Mouse (Mus musculus): ENCODE measurements around the gene Dnah8. TPM values are rescaled to one million over a fixed set of nuclear protein-coding genes. Genes with fewer than 3 reads are reported as not detected.

Gene Dnah8
- polyA plus RNA-seq, 1 experiment from 2014 or later: 1.0 TPM

DNA sequence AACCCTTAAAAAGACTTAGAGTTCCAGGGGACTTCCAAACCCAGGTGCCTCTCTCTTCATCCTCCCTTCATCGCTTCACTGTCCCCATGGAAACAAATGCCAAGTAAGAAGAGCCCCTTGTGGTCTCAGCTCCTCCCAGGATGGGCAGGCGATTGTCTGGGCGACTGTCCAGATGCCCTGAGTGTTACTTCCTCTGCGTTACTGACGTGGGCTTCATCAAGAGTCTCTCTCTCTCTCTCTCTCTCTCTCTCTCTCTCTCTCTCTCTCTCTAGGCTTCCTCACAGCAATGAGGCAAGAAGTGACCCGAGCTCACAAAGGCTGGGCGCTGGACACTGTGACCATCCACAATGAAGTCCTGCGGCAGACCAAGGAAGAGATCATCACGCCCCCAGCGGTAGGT lies 246.9 kb downstream of the Dnah8 start:
- Histone ChIP-seq H3K9me3 (no peaks in the 10 kb centered on the region), H3K9ac (no peak overlapping the region), H3K27me3 (replicated peaks) (no peaks in the 10 kb centered on the region), H3K4me3 (replicated peaks) (no peak overlapping the region), H3K4me2 (no peak overlapping the region), H3K36me3 (no peaks in the 10 kb centered on the region), H3K4me1 (no peaks in the 10 kb centered on the region), H3K27ac (no peak overlapping the region)
- ATAC-seq (ENCODE audit: insufficient read depth, low FRiP score, low read depth): no peak
- 23% methylated on average over 10 of the region's 10 CpGs for WGBS

DNA sequence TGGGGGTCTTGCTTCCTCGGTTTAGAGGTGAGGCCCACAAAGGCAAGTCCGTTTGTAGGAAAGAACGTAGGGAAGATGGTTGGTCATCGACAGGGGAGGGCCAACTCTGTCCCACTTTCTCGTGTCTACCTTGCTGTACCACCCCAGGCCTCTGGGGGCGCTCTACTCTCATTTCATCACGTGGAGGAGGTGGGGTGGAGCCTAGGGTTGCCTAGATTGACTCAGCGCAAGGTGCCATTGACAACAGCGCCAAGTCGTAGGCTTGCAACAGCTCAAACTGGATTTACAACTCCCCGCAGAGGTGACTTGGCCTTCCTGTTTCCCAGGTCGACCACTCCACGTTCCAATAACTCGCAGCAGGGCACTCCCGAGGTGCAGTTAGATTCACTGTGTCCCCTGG lies 250.1 kb downstream of the Dnah8 start:
- Histone ChIP-seq H3K27ac (no peak overlapping the region), H3K36me3 (no peaks in the 10 kb centered on the region), H3K4me1 (no peaks in the 10 kb centered on the region), H3K9me3 (no peaks in the 10 kb centered on the region), H3K9ac (no peak overlapping the region), H3K4me3 (replicated peaks) (no peak overlapping the region), H3K4me2 (no peak overlapping the region), H3K27me3 (replicated peaks) (no peaks in the 10 kb centered on the region)
- ATAC-seq (ENCODE audit: insufficient read depth, low FRiP score, low read depth): no peak
- 48% methylated on average over 15 of the region's 15 CpGs for WGBS

DNA sequence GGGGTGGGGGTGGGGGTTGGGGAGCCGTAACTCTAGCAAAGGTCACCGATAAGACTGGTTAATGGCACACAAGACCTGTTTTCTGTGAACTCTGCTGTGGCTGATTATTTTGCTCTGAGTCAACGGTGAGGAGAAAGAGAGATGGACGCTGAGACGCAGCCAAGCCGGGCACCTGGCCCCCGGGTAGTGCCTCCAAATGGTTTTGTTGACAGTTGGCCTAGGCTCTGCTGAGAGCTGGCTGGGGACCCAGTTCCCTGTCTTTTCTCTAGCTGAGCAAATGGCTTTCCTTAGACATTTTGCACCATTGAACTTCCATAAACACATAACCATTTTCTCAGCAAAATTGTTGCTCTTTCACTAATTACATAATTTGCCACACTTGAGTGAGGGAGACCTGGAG lies 253.3 kb downstream of the Dnah8 start:
- Histone ChIP-seq H3K27me3 (replicated peaks) (no peaks in the 10 kb centered on the region), H3K9me3 (no peaks in the 10 kb centered on the region), H3K4me2 (no peak overlapping the region), H3K9ac (no peak overlapping the region), H3K4me3 (replicated peaks) (no peak overlapping the region), H3K4me1 (no peaks in the 10 kb centered on the region), H3K27ac (no peak overlapping the region), H3K36me3 (no peaks in the 10 kb centered on the region)
- 49% methylated on average over 7 of the region's 7 CpGs for WGBS
- no peak for ATAC-seq (ENCODE audit: insufficient read depth, low FRiP score, low read depth)

DNA sequence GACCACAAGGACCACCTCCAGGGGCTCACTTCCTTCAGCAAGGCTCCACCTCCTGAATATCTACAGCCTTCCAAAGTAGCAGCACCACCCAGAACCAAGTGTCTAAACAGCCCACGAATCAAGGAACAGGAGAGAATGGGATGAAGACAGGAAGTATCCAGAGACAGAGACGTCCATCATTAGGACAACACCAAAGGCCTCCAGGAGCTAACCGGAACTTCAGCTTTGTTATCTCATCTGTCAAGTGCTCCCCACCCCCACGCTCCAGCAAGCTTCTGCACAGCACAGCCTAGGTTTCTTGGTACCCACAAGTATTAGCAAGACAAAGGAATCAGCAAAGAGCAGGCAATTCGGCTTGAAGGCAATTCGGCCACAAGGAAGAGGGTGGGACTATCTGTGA lies 254.5 kb downstream of the Dnah8 start:
- 37% methylated on average over 6 of the region's 6 CpGs for WGBS
- Histone ChIP-seq H3K27ac (no peak overlapping the region), H3K9me3 (no peaks in the 10 kb centered on the region), H3K36me3 (no peaks in the 10 kb centered on the region), H3K4me2 (no peak overlapping the region), H3K27me3 (replicated peaks) (0 out of 2 replicates have a peak, but pooled peaks cover 3% of the 10 kb centered on the region), H3K4me3 (replicated peaks) (no peak overlapping the region), H3K9ac (no peak overlapping the region), H3K4me1 (no peaks in the 10 kb centered on the region)
- ATAC-seq (ENCODE audit: insufficient read depth, low FRiP score, low read depth): no peak

DNA sequence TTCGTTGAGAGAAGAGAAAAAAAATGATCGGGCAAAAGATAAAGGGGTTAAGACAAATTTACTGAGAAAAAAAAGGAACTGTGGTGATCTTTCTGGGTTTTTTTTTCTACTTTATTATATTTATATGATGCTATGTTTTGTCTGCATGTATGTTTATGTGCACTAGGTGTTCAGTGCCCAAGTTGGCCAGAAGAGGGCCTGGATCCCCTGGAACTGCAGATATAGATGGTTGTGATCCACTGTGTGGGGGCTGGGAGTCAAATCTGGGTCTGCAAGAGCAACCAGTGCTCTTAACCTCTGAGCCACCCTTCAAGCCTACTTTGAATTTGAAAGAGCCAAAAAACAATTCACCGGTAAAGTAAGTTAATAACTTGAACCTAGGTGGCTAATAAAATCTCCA lies 256.2 kb downstream of the Dnah8 start:
- Histone ChIP-seq H3K4me3 (replicated peaks) (no peak overlapping the region), H3K9me3 (no peaks in the 10 kb centered on the region), H3K4me1 (no peaks in the 10 kb centered on the region), H3K36me3 (no peaks in the 10 kb centered on the region), H3K9ac (no peak overlapping the region), H3K27ac (no peak overlapping the region), H3K27me3 (replicated peaks) (0 out of 2 replicates have a peak, but pooled peaks cover 3% of the 10 kb centered on the region), H3K4me2 (no peak overlapping the region)
- no peak for ATAC-seq (ENCODE audit: insufficient read depth, low FRiP score, low read depth)
- 87% methylated on average over 3 of the region's 3 CpGs for WGBS

DNA sequence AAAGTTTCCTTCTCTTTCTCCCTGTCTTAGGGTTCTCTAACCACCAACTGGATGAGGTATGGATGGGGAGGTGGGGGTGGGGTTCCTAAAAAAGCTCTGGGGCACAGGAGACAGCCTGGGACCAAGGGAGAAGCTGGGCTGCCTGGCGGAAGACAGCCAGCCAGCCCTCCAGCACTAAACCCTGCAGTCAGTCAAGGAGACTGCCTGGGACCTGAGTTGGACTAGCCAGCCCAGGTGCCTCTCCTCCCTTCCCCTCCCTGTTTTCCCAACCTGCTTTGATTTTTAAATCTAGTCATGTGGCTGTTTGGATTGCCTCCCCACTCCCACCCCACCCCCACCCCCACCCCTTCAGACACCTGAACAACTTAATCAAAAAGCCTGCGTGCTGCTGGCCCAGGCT lies 256.8 kb downstream of the Dnah8 start:
- Histone ChIP-seq H3K27me3 (replicated peaks) (0 out of 2 replicates have a peak, but pooled peaks cover 3% of the 10 kb centered on the region), H3K4me1 (no peaks in the 10 kb centered on the region), H3K4me3 (replicated peaks) (no peak overlapping the region), H3K9ac (no peak overlapping the region), H3K9me3 (no peaks in the 10 kb centered on the region), H3K27ac (no peak overlapping the region), H3K36me3 (no peaks in the 10 kb centered on the region), H3K4me2 (no peak overlapping the region)
- ATAC-seq (ENCODE audit: insufficient read depth, low FRiP score, low read depth): no peak
- 55% methylated on average over 2 of the region's 2 CpGs for WGBS

DNA sequence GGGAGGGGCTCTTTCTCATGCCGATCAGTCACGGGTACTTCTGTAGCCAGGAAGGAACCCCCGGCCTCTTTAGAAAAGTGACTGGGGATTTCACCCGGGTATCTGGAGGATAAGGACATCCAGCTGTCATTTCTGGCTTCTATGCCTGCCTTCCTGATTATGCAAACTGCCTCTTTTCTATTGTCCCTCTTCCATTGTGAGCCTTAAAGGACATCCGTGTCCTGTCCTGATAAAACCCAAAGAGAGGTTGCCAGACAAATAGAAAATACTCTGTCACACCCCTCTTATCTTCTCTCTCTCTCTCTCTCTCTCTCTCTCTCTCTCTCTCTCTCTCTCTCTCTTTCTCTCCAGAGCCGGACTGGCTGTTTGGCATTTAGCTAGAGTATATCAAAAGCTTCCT lies 258.1 kb downstream of the Dnah8 start:
- Histone ChIP-seq H3K9me3 (no peaks in the 10 kb centered on the region), H3K4me2 (no peak overlapping the region), H3K27ac (no peak overlapping the region), H3K27me3 (replicated peaks) (0 out of 2 replicates have a peak, but pooled peaks cover 3% of the 10 kb centered on the region), H3K36me3 (no peaks in the 10 kb centered on the region), H3K4me1 (no peaks in the 10 kb centered on the region), H3K4me3 (replicated peaks) (no peak overlapping the region), H3K9ac (no peak overlapping the region)
- 3% methylated on average over 6 of the region's 6 CpGs for WGBS
- ATAC-seq (ENCODE audit: insufficient read depth, low FRiP score, low read depth): no peak

DNA sequence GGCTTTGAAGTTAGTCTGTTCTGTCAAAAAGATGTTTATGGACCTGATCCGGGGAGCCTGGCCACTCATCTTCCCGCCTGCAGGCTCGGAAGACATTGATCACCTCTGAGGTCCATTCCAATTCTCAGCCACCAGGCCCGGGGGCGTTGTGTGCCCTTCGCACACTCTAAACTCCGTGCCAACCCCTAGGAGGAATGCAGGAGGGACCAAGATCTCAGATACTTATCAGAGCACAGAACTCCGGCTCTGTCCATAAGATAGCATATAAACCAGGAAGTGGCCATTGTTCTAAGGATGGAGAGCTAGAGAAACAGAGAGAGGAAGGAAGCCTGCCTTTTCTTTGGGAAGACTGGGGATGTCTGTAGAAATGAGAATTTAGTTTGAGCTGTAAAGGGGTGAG lies 259.4 kb downstream of the Dnah8 start:
- Histone ChIP-seq H3K4me1 (no peaks in the 10 kb centered on the region), H3K36me3 (no peaks in the 10 kb centered on the region), H3K4me3 (replicated peaks) (no peak overlapping the region), H3K9me3 (no peaks in the 10 kb centered on the region), H3K27ac (no peak overlapping the region), H3K9ac (no peak overlapping the region), H3K4me2 (no peak overlapping the region), H3K27me3 (replicated peaks) (0 out of 2 replicates have a peak, but pooled peaks cover 3% of the 10 kb centered on the region)
- ATAC-seq (ENCODE audit: insufficient read depth, low FRiP score, low read depth): no peak
- WGBS: 63% methylated on average over 8 of the region's 8 CpGs

DNA sequence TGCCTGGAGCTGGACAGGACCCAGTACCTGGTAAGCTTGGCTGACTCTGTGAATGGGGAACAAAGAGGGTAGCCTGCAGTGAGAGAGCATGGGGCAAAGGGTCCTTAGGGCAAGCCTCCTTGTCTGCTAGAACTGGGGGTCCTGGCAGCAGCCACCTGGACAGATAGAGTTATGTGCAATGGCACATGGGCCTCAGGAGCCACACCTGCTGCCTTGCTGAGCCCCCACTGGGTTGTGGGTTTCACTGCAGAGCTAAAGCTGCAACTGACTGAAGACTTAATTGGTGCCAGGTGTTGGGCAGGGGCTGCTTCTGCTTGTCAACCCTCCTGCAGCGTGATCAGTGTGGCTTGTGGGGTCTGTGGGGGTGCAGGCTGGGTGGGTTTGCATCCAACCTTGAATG lies 267.9 kb downstream of the Dnah8 start:
- H3K4me1 ChIP-seq: no peaks in the 10 kb centered on the region
- H3K27me3 ChIP-seq (replicated peaks): no peaks in the 10 kb centered on the region
- WGBS: 6% methylated on average over 1 of the region's 1 CpGs
- H3K4me2 ChIP-seq: no peak overlapping the region
- H3K9me3 ChIP-seq: no peaks in the 10 kb centered on the region
- no peaks in the 10 kb centered on the region for H3K36me3 ChIP-seq
- no peak overlapping the region for H3K9ac ChIP-seq
- no peak overlapping the region for H3K27ac ChIP-seq
- H3K4me3 ChIP-seq (replicated peaks): no peak overlapping the region
- ATAC-seq (ENCODE audit: insufficient read depth, low FRiP score, low read depth): no peak

DNA sequence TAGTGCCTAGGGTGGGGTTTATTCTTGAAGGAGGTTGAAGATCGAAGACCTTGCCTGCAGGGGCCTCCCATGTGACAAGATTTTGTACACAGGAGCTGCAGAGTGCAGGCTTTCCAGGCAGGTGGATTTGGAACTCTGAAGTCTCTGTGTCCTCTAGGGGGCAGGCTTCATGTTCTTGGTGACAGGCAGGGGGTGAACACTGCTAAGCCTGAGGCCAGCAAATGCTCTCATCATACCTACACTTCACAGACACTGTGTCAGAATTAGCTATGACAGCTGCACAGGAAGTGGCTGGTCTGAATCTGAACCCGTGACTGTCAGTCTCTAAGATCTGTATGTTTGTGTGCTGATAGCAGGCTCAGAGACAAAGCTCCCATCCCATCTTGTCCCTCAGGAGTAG lies 268.6 kb downstream of the Dnah8 start:
- no peak for ATAC-seq (ENCODE audit: insufficient read depth, low FRiP score, low read depth)
- 34% methylated on average over 2 of the region's 2 CpGs for WGBS

DNA sequence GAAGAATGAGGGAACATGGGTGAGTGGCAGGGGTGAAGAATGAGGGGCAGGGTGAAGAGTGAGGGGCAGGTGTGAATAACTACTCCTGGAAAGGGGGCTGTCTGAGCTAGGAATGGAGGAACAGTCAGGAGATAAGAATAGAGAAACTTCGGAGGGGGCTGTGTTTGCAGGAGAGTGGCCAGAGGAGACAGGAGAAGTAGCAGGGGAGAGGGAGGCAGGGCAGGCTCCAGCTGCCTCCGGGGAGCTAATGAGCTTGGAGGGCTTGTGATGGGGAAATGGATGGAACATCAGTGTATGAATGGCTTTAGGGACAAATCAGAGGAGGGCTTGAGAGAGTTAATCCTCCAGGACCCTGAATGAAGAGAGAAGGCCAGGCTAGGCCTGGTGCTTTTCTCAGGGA lies 272.9 kb downstream of the Dnah8 start:
- WGBS: 13% methylated on average over 2 of the region's 2 CpGs
- no peak for ATAC-seq (ENCODE audit: insufficient read depth, low FRiP score, low read depth)

More for the DNA sequence above, 268.6 kb downstream of the Dnah8 start:
- no peak overlapping the region for H3K27ac ChIP-seq
- no peak overlapping the region for H3K4me2 ChIP-seq
- no peak overlapping the region for H3K9ac ChIP-seq
- H3K27me3 ChIP-seq (replicated peaks): no peaks in the 10 kb centered on the region
- H3K4me1 ChIP-seq: no peaks in the 10 kb centered on the region
- H3K9me3 ChIP-seq: no peaks in the 10 kb centered on the region
- H3K4me3 ChIP-seq (replicated peaks): no peak overlapping the region
- no peaks in the 10 kb centered on the region for H3K36me3 ChIP-seq

DNA sequence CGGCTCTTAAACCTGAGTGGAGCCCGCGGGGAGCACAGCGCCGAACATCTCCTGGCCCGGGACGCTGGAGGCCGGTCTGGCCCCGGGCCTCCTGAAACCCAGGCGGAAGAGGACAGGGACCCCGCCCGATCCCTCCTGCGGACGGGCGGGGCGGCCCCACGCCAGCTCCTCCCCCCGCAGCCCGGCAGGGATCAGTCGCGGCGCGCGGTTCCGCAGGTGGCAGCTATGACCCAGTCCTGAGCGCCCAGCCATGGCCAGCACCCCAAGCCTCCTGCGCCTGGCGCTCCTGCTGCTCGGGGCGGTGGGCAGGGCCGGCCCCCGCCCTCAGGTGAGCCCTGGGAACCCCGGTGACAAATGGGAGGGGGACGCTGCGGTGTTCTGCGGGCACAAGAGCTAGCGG lies 277.5 kb downstream of the Dnah8 start, which contains the start of gene Glp1r:
Glp1r (plus strand) TSS at position 191 of the 400 bp plus-strand sequence.
- Histone ChIP-seq H3K36me3 (no peaks in the 10 kb centered on the region), H3K9ac (no peak within 1 kb of the TSS), H3K4me1 (no peaks in the 10 kb centered on the region), H3K9me3 (no peaks in the 10 kb centered on the region), H3K27me3 (replicated peaks) (peaks cover 26% of the 10 kb centered on the region), H3K4me2 (peak within 1 kb of the TSS; percentile 63), H3K27ac (no peak within 1 kb of the TSS), H3K4me3 (replicated peaks) (peak within 1 kb of the TSS; percentile 36)
- no peak for ATAC-seq (ENCODE audit: insufficient read depth, low FRiP score, low read depth)
- 1% methylated on average over 33 of the region's 37 CpGs for WGBS

More for the DNA sequence above, 272.9 kb downstream of the Dnah8 start:
- Histone ChIP-seq H3K27ac (no peak overlapping the region), H3K36me3 (no peaks in the 10 kb centered on the region), H3K4me1 (no peaks in the 10 kb centered on the region), H3K9me3 (no peaks in the 10 kb centered on the region), H3K4me2 (no peak overlapping the region), H3K27me3 (replicated peaks) (peaks cover 15% of the 10 kb centered on the region), H3K4me3 (replicated peaks) (no peak overlapping the region), H3K9ac (no peak overlapping the region)

DNA sequence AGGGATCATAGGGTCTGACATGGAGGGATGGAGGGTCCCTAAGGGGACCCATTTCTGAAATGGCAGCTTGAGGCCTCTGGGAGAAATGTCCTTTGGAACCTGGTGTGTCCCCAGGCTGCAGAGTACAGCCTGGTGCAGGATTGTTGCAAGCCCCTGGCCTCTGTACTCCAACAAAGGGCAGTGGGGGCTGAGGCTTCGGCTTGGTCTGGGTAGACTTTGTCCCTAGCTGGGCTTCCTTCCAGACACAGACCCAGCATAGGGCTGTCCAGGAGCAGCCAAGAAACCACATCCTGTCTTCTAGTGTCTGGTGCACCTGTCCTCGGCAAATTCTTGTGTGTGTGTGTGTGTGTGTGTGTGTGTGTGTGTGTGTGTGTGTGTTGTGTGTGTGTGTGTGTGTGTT lies 279.9 kb downstream of the Dnah8 start:
- Histone ChIP-seq H3K27ac (no peak overlapping the region), H3K36me3 (no peaks in the 10 kb centered on the region), H3K9me3 (no peaks in the 10 kb centered on the region), H3K4me2 (no peak overlapping the region), H3K27me3 (replicated peaks) (peaks cover 26% of the 10 kb centered on the region), H3K4me1 (no peaks in the 10 kb centered on the region), H3K9ac (no peak overlapping the region), H3K4me3 (replicated peaks) (no peak overlapping the region)
- 58% methylated on average over 2 of the region's 2 CpGs for WGBS
- no peak for ATAC-seq (ENCODE audit: insufficient read depth, low FRiP score, low read depth)
